Mouse (Mus musculus) adrenal gland, postnatal 36 days (tissue): Measurements from ENCODE around the gene Crim1. TPM values are rescaled to one million over a fixed set of nuclear protein-coding genes. Genes with fewer than 3 reads are reported as not detected.

Experiments
- DNase-seq, 2 experiments: peaks; one replicate each; pipeline ENCODE4 v3.0.0; 2021; ENCODE audit warnings: mixed read lengths in 1 of 2
- total RNA-seq, 2 experiments: library from RNA; stranded (reverse); gene quantifications; 2 replicates each; pipeline ENCODE4 v1.2.3; 2021

Gene Crim1
- total RNA-seq, 2 experiments from 2014 or later: 35.0 to 37.0 TPM

GRCm38 (mm10) chr17:78209646-78210045 lies 9.6 kb downstream of the Crim1 start:
- DNase-seq: no peak

GRCm38 (mm10) chr17:78211881-78212280 lies 11.8 kb downstream of the Crim1 start:
- no peak for DNase-seq

DNA sequence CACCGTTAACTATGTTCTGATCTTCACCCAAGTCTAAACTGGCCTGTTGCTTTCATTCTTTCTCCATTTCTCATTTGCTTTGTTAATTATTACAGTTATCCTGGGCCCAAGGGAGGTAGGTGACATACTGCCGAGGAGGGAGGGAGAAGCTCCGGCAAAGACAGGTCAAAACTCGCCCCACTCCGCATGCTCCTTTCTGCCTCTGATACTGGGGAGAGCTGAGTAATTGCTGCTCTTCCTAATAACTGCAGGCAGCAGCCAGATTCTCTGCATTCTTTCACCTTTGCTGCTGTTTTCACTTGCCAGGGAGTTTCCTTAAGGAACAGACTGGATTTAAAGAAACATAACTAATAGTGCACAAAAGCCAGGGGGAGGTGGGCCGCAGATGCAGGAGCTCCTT lies 13.1 kb downstream of the Crim1 start:
- DNase-seq: no peak

DNA sequence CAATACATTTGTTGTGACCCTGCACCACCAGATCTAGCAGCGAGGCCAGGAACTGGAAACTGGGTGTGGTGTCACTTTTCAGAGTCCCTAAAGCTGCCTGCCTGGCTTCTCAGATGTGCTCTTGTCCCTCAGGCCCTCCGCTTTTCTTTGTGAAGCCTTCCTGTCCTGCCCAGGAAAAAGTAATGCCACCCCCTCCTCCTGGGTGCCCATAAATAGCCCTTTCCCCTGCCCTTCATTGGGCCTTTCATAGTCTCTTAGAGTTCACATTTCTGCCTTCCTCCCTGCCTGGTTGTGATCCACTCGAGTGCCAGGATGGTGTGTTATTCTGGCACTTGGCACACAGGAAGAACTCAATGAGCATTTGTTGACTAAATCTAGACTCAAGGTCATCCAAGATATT lies 16.5 kb downstream of the Crim1 start:
- peak; percentile 25 to 26 for DNase-seq

DNA sequence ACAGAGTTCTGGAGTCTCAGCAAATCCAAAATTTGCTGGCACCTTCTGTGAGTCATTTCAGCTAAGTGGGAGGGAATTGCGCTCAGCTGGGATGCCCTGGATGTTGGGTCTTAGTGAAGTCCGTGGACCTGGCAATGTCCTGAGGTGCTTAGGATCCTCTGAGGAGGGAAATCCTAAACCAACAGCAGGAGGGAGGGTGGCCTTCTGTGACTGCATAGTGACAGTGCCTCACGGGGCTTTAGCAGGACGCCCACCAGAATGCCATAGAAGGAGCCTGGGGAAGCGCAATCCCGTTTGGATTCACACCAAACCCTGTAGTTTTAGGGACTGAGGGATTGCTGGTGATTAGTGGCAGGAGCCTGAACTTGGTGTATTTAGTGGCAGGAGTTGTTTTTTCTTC lies 17.4 kb downstream of the Crim1 start:
- no peak for DNase-seq

DNA sequence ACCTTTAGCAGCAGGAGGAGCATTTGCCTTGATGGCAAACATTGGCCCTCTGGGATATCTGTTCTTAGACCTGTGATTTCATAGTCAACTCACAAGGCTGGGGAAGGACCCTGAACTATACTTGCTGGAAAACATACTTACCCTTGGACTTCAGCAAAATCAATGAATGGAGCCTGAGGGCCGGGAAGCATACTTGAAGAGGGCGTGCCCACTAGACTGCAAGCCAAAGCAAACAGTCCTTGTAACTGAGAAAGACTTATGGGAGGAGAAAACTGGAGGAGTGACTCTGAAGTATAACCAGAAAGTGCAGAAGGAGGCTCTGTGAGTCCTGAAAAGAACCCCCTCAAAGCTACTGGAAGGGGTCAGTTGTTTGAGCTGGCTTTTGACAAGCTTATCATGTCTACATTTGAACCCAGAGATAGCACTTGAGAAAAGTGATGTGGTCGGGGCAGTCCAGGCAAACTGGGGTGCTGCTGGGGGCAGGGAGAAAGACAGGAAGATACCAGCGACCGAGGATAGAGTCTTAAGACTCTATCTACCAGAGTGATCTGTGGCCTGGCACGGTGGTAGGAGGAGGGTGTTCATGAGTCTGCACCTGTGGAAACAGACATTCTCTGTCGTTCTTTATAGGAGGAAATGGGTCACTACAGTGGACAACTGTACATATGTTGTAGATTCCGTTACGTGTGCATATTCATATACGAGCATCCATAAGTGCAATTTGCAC lies 18.6 kb downstream of the Crim1 start:
- DNase-seq: no peak

DNA sequence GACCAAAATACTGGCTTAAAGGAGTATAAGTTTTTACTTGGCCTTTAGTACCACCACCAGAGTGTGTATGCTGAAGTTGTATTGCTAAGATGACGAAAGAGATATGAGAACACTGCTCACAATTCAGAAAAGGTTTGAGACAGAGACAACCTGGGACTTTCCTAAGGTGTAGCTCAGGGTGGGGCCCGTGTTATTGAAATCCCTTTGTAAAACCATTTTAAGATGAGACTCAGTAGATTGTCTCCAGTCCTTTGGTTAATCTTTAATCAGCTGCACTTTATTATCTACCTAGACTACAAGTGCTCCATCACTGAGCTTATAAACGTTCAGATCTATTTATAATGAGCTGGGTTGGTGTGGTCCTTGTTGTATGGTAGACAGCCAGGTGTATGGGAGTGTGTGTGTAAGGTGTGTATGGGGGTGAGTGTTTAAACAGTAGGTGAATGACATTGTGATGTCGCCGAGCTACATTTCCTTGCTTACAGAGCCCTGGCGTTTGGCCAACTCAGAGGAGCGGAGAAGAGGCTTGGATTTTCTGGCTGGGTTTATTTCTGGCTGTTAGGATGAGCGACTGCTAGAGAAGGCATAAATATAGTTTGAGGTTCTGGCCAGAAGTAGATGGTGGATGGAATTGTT lies 21.1 kb downstream of the Crim1 start:
- DNase-seq: peak; percentile 32 to 41

DNA sequence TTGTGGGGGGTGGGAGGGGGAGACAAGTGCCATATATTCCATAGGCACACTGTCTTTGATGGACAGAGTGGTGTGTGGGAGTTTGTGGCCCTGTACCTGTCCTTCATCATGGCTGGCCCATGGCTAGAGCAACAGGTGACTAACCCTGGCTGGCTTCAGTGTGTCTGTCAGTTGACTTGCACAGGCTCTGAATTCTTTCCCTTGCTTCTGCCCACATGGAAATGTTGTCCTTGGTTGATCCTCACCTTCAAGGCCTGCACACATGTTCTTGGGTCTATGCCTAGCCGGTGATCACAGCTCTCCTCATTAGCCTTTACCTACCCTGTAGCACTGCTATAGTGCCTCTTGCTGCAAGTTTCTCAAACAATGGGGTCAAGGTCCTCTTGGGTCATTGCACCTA lies 21.8 kb downstream of the Crim1 start:
- DNase-seq: no peak

- DNase-seq: no peak
Measured at GRCm38 (mm10) chr17:78223988-78224387, 23.9 kb downstream of the Crim1 start.

GRCm38 (mm10) chr17:78225547-78225946 lies 25.5 kb downstream of the Crim1 start:
- no peak for DNase-seq

- DNase-seq: no peak
Measured at GRCm38 (mm10) chr17:78227211-78227610, 27.2 kb downstream of the Crim1 start.

DNA sequence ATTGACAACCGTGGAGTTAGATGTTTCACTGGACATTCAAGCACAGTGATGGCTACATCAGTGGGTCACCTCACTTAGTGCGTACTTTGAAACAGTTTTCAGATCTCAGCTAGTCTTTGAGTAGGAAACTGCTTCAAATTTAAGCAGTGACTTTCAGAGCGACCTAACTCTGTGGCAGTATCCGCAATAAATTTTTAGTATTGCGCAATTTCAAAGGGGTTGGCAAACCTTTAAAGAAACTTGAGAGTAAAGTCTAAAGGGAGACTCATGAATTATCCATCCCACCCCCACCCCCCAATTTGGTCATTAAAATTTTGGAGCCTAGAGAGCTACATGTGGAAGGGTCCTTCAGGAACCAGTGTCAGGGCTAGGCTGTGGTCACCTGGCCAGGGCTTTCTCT lies 31.5 kb downstream of the Crim1 start:
- no peak for DNase-seq

DNA sequence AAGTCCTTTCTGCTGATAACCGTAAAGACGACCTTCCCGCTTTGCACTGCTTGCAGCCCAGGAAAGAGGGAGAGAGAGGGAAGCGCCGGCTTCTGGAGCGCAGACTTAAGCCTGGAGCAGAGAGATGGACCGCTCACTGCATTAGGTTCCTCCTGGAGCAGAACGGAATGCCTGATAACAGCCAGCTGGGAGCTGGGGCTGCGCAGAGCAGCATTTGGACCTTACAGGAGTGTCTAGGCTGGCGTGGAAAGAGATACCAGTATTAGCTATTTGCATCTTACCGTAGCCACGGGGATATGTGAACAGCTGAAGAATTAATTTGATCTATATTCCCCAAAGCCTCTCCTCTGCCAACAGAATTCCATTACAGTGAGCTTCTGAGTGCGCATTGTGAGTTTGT lies 32.7 kb downstream of the Crim1 start:
- DNase-seq: no peak

- no peak for DNase-seq
Measured at GRCm38 (mm10) chr17:78233873-78234272, 33.8 kb downstream of the Crim1 start.

DNA sequence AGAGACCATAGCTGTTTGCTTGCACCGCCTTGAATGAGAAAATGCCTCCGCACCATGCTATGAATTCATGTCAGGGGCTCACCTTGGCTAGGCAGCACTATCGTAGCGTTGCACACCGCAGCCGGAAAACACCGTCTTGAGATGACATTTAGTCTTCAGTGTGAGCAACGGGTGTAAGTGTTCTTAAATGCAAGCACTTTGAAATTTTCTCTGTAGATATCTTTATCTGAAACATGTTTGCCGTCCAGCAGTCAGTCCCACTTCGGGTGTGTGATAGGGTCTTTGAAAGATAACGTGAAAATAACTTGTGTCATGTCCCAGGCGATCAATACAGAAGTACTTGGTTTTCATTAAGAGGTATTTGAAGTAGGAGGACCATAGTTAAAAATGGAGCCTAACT lies 36.1 kb downstream of the Crim1 start:
- no peak for DNase-seq

GRCm38 (mm10) chr17:78237954-78238353 lies 37.9 kb downstream of the Crim1 start:
- DNase-seq: no peak

GRCm38 (mm10) chr17:78240161-78240560 lies 40.1 kb downstream of the Crim1 start:
- no peak for DNase-seq

DNA sequence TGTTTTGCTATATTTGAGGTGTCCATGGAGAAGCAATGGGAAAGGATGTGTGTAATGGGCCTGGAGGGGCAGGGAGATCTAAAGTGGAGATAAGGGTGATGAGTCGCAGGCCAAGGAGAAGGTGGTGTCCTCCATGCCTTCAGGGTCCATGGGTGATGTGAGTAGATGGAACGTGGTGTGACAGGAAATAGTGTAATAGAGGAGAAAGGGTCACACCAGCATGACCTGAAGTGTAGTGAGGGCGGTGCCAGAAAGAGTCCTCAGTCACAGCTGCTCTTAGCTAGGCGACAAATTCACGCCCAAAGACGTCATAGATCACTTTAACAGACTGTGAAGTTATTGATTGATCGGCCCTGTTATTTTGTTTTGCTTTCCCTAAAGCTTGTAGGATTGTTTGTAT lies 41.2 kb downstream of the Crim1 start:
- no peak for DNase-seq

DNA sequence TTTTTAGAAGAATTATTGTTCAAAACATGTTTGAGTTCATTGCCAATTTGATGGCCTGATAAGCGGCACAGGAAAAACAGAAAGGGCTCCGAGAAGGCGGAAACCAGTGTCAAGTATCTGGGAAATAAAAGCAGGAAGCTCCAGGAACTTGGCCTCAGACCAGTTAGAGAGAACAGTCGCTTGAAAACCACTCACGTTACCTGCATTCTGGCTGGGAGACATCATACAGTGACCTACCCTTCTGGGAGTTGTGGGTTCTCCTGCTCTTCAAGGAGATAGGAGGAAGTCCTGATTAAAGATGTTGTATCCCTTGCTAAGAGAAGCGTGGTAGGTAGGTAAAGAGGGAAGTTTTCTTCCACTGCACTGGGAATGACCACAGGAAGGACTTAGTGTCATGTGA lies 44.7 kb downstream of the Crim1 start:
- DNase-seq: peak in 1 of 2 experiments; percentile 28

DNA sequence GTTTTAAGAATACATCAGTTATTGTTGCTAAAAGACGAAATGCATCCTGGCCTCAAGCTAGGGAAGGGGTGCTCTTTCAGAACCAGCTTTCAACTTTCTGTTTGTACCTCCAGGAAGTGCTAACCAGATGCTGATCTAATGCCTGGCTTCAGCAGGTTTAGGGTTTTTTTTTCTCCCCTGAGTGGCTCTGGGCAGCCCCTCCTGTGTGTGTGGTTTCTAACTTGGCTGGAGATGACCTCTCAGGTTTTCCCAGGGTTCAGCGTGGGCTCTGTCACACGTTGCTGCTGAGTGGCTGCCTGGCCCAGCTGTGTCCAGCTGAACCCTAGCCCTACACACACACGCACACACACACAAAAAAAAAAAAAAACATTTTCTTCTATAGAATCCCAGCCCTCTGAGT lies 45.4 kb downstream of the Crim1 start:
- no peak for DNase-seq

GRCm38 (mm10) chr17:78246634-78247383 lies 46.8 kb downstream of the Crim1 start:
- no peak for DNase-seq

DNA sequence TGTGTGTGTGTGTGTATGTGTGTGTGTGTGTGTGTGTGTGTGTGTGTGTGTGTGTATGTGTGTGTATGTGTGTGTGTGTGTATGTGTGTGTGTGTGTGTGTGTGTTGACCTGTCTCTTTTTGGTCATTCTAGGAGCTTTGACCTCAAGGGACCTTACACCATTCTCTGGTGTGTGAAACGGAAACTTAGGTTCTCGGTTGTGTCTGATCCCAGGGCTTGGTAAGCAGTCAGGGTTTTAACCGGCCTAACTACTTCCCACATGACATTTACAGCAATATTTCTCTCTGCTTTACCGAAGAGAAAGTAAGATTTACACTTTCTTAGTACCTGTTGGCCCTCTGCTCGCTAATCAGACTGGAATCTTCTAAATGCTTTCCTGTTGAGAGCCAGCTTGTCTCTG lies 48.1 kb downstream of the Crim1 start:
- no peak for DNase-seq

GRCm38 (mm10) chr17:78248943-78249342 lies 48.9 kb downstream of the Crim1 start:
- DNase-seq: no peak
